8 mouse cellular contexts compared by ENCODE assay signal in genomic region chr12:86216687-86217421, GRCm38 (mm10). TPM values are rescaled to one million over a fixed set of nuclear protein-coding genes. Genes with fewer than 3 reads are reported as not detected.
DNase-seq lines count a peak whose midpoint lies in the region; ATAC-seq lines count a peak whose summit lies in the region.

No protein-coding gene starts in this region.

- 0 out of 2 replicates have a peak, but pooled peaks have one; percentile 23 for ATAC-seq in lung, embryonic 16.5 days (ENCODE audit: low read depth)
- peak; percentile 34 for ATAC-seq in forebrain, embryonic 11.5 days (replicated peaks; ENCODE audit: low FRiP score)
- ATAC-seq in liver, embryonic 12.5 days: no peak
- no peak for ATAC-seq in stomach, embryonic 16.5 days (ENCODE audit: insufficient read depth, low FRiP score)

- no peak overlapping the region for H3K9ac ChIP-seq in lung, embryonic 16.5 days (ENCODE audit: low read length)
- peak overlapping the region; percentile 48 for H3K9ac ChIP-seq in forebrain, embryonic 11.5 days (ENCODE audit: low read length)
- H3K9ac ChIP-seq in liver, embryonic 12.5 days: no peak overlapping the region
- H3K9ac ChIP-seq in stomach, embryonic 16.5 days (ENCODE audit: low read length): no peak overlapping the region

- no peak overlapping the region for H3K4me3 ChIP-seq in lung, embryonic 16.5 days (ENCODE audit: low read length)
- H3K4me3 ChIP-seq in forebrain, embryonic 11.5 days (ENCODE audit: low read depth, low read length): peak overlapping the region; percentile 27
- no peak overlapping the region for H3K4me3 ChIP-seq in liver, embryonic 12.5 days
- no peak overlapping the region for H3K4me3 ChIP-seq in stomach, embryonic 16.5 days (replicated peaks; ENCODE audit: low read length)

- DNase-seq in lung, postnatal 4 days: no peak
- DNase-seq in forebrain, embryonic 11.5 days (ENCODE audit: low spot score): peak; percentile 81
- no peak for DNase-seq in layer of hippocampus, adult 8-10 months (ENCODE audit: low spot score in 2 of 2)
- no peak for DNase-seq in gastrocnemius, adult 8-10 months (ENCODE audit: low spot score in 2 of 2)
- DNase-seq in urinary bladder, postnatal 14 days (ENCODE audit: low spot score): no peak

- H3K27ac ChIP-seq in lung, embryonic 16.5 days (ENCODE audit: low read length): no peak overlapping the region
- H3K27ac ChIP-seq in forebrain, embryonic 11.5 days (ENCODE audit: low read depth, low read length): 0 out of 2 replicates have a peak overlapping the region, but pooled peaks have one; percentile 7
- H3K27ac ChIP-seq in liver, embryonic 12.5 days: no peak overlapping the region
- no peak overlapping the region for H3K27ac ChIP-seq in stomach, embryonic 16.5 days (ENCODE audit: low read length)

- peaks cover 40% of the 10 kb centered on the region for H3K27me3 ChIP-seq in lung, embryonic 16.5 days (ENCODE audit: control insufficient read depth, insufficient read depth, low read depth, low read length)
- H3K27me3 ChIP-seq in forebrain, embryonic 11.5 days (ENCODE audit: control insufficient read depth, insufficient read depth, low read length): peaks cover 27% of the 10 kb centered on the region
- peaks cover 93% of the 10 kb centered on the region for H3K27me3 ChIP-seq in liver, embryonic 12.5 days (replicated peaks)
- H3K27me3 ChIP-seq in stomach, embryonic 16.5 days (ENCODE audit: control insufficient read depth, insufficient read depth, low read length): peaks cover 48% of the 10 kb centered on the region

- H3K36me3 ChIP-seq in lung, embryonic 16.5 days (ENCODE audit: control insufficient read depth, insufficient read depth, low read length): no peaks in the 10 kb centered on the region
- H3K36me3 ChIP-seq in forebrain, embryonic 11.5 days (ENCODE audit: control insufficient read depth, insufficient read depth, low read length): no peaks in the 10 kb centered on the region
- no peaks in the 10 kb centered on the region for H3K36me3 ChIP-seq in liver, embryonic 12.5 days
- no peaks in the 10 kb centered on the region for H3K36me3 ChIP-seq in stomach, embryonic 16.5 days (ENCODE audit: control insufficient read depth, insufficient read depth, low read length)

- WGBS in lung, embryonic 16.5 days: 1% methylated on average over 22 of the region's 22 CpGs
- WGBS in forebrain, embryonic 11.5 days: under 1% methylated on average over 22 of the region's 22 CpGs
- 1% methylated on average over 22 of the region's 22 CpGs for WGBS in liver, embryonic 12.5 days (ENCODE audit: insufficient replicate concordance)
- WGBS in stomach, embryonic 16.5 days: 1% methylated on average over 22 of the region's 22 CpGs

- H3K9me3 ChIP-seq in lung, embryonic 16.5 days (ENCODE audit: control insufficient read depth, low read length): no peaks in the 10 kb centered on the region
- H3K9me3 ChIP-seq in forebrain, embryonic 11.5 days (ENCODE audit: control insufficient read depth, low read length): no peaks in the 10 kb centered on the region
- no peaks in the 10 kb centered on the region for H3K9me3 ChIP-seq in liver, embryonic 12.5 days (replicated peaks)
- H3K9me3 ChIP-seq in stomach, embryonic 16.5 days (replicated peaks; ENCODE audit: control insufficient read depth, low read length): no peaks in the 10 kb centered on the region

- H3K4me2 ChIP-seq in lung, embryonic 16.5 days (ENCODE audit: low read depth, low read length): peak overlapping the region; percentile 37
- peak overlapping the region; percentile 63 for H3K4me2 ChIP-seq in forebrain, embryonic 11.5 days (ENCODE audit: low read depth, low read length, severe bottlenecking)
- H3K4me2 ChIP-seq in liver, embryonic 12.5 days: peak overlapping the region; percentile 48
- H3K4me2 ChIP-seq in stomach, embryonic 16.5 days (ENCODE audit: low read depth, low read length): peak overlapping the region; percentile 37

- peaks cover 4% of the 10 kb centered on the region; the same call in 1 of the 2 replicates for H3K4me1 ChIP-seq in lung, embryonic 16.5 days (replicated peaks; ENCODE audit: control insufficient read depth, insufficient read depth, low read length)
- H3K4me1 ChIP-seq in forebrain, embryonic 11.5 days (replicated peaks; ENCODE audit: control insufficient read depth, insufficient read depth, low read length): peaks cover 21% of the 10 kb centered on the region
- peaks cover 33% of the 10 kb centered on the region for H3K4me1 ChIP-seq in liver, embryonic 12.5 days
- 0 out of 2 replicates have a peak, but pooled peaks cover 3% of the 10 kb centered on the region for H3K4me1 ChIP-seq in stomach, embryonic 16.5 days (ENCODE audit: control insufficient read depth, insufficient read depth, low read length)

RNA-seq across cellular contexts. Expression of gene Gpatch2l, which starts 24.8 kb away (rescaled TPM):
- polyA plus RNA-seq in lung, embryonic 16.5 days (2015; fragmentation: Nextera tagmentation; extraction: Ambion mirVana): 15.1 and 16.8 TPM in 2 replicates
- polyA plus RNA-seq in forebrain, embryonic 11.5 days (2014; fragmentation: Nextera tagmentation; extraction: Ambion mirVana): 20.5 and 21.4 TPM in 2 replicates
- polyA plus RNA-seq in liver, embryonic 12.5 days (2016; fragmentation: Nextera tagmentation; extraction: Ambion mirVana): 7.6 and 8.9 TPM in 2 replicates
- 15.5 and 17.2 TPM in 2 replicates for polyA plus RNA-seq in stomach, embryonic 16.5 days (2015; fragmentation: Nextera tagmentation; extraction: Ambion mirVana)
- 10 to 100 TPM; 31.9 to 37.3 (median 32.8) TPM for total RNA-seq in layer of hippocampus, adult 8-10 months (2022)
- 10 to 100 TPM; 11.4 to 13.9 (median 12.7) TPM for total RNA-seq in gastrocnemius, adult 8-10 months (2022)

Comparison
In these comparisons a context has a peak if more than half of its experiments do, and no peak if none do; other contexts are left out.
1. ATAC-seq: peak in lung, embryonic 16.5 days (single experiment) and forebrain, embryonic 11.5 days (single experiment); none in liver, embryonic 12.5 days (single experiment) and stomach, embryonic 16.5 days (single experiment).
2. Peak in every context shown above with its lines, with median percentiles within 50 percentile points of each other: H3K4me2 ChIP-seq.